Mouse (Mus musculus): ENCODE measurements around the gene Asna1.

GRCm38 (mm10) chr8:84970135-84970790 is 54.8 kb downstream of the Asna1 start:
- TF ChIP-seq CTCF (IDR thresholded peaks at IDR 0.05; ENCODE audit: low read depth), result no peak
- no peak for TF ChIP-seq EP300 (IDR thresholded peaks at IDR 0.05; ENCODE audit: low read depth)

Data from liver, postnatal 0 days (tissue).